Mouse (Mus musculus) brain, embryonic 14.5 days (tissue): ENCODE results near the gene Sufu.

Source experiments
- CTCF ChIP-seq: fragments of 200-500 bp; IDR thresholded peaks from 2 replicates; pipeline ENCODE4 v1.5.1; 2012; ENCODE audit warnings: inconsistent platforms, mild to moderate bottlenecking, moderate library complexity, borderline replicate concordance; ENCODE audit not compliant: insufficient read depth, insufficient read length; ENCODE audit errors: extremely low read depth
- POLR2A ChIP-seq: fragments of 200-500 bp; IDR thresholded peaks from 2 replicates; pipeline ENCODE4 v1.6.1; 2012; ENCODE audit warnings: mild to moderate bottlenecking, inconsistent platforms, borderline replicate concordance; ENCODE audit not compliant: poor library complexity, insufficient read depth, insufficient read length, severe bottlenecking; ENCODE audit errors: extremely low read depth

GRCm38 (mm10) chr19:46525691-46526631 is 129.3 kb downstream of the Sufu start:
- TF ChIP-seq POLR2A (no peak), CTCF (no peak)
